Mouse (Mus musculus) R1 (cell line): Measurements from ENCODE around the gene Psmb3.
"Not testable (repeated sequence)": the region's sequence is repeated elsewhere in the genome, so short reads cannot be mapped to it uniquely, and the experiment has no call there.

ENCODE experiments used
- DNase-seq: peaks from one replicate; pipeline ENCODE4 v3.0.0-alpha.2; 2018; ENCODE audit warnings: low read depth, low spot score

The Psmb3 gene

DNA sequence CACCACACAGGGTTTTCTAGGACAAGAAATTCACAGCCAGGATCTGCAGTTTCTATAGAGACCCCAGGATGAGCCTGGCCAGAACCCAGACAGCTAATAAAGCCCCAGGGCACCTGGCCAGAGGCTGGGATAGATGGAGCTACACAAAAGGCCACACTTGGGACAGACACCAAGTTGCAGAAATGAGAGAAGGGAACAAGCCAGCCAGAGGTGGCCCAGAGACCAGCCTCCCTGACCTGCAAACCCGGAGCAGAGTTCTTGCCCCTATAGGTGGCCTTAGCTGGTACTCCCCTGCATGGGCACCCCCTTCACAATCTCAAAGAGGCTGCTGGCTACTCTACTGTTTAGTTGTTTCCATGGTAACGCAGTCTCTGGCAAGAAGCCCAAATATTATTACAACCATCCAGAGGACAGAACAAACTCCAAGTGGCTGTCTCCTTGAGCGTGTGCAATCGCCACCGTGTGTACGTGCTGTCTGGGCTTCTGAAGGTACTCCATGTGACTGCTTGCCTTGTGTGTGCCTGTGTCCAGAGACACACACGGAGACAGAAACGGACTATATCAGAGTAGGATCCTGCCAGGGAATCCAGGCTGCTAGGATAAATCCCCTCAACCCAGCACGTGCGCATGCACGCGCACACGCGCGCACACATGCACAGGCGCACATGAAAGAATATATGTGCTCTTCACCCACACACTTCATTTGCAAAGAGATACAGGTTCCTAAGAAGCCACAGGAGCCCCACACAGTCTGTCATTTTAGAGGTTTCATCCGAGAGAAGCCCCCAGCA lies 8.1 kb upstream of the Psmb3 start:
- DNase-seq, result no peak

DNA sequence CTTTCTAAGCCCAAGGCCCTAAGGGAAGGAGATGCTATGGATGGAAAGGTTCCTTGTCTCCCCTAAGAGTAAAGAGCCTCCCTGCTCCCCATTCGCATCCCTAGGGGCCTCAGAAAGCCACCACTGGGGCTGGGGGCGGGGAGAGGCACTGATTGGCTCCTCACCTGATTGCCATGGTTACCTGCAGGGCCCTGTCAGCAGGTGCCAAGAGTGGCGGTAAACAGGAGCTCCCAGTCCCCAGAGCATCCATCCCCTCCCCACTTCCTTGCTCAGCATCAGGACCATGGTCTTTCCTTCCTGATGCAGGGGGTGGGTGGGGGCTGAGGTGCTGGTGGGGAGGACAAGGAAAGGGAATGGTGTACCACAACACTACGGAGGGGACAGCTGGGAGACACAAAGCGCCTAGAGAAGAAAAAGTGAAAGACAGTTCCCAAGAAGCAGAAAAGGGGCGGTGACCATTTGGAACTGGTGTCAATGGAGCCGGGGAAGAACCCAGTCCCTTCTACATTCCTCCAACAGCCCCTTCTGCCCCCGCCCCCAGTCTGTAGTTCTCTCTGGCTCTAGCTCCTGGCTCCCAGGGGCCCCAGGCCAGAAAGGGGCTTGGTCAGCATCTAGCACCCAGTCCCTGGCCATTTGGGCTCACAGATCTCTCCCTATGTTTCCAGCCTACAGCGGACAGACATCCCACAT lies 7.3 kb upstream of the Psmb3 start:
- DNase-seq, result peak; percentile 72

DNA sequence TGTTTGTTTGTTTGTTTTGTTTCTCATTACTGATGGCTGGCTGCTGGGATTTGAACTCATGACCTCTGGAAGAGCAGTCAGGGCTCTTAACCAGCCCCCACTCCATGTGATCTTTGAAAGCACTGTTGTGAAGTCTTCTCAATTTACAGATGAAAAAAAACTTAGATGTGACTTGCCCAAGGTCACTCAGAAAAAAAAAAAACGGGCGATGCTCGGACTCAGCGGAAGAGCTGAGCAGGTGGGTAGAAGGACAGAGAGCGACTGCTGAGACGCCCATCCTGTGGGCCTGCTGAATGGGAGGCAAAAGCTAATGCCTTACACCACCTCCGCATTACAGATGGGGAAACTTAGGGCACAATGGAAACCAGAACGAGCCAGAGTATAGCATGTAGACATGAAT lies 6.5 kb upstream of the Psmb3 start:
- peak; percentile 83 for DNase-seq

DNA sequence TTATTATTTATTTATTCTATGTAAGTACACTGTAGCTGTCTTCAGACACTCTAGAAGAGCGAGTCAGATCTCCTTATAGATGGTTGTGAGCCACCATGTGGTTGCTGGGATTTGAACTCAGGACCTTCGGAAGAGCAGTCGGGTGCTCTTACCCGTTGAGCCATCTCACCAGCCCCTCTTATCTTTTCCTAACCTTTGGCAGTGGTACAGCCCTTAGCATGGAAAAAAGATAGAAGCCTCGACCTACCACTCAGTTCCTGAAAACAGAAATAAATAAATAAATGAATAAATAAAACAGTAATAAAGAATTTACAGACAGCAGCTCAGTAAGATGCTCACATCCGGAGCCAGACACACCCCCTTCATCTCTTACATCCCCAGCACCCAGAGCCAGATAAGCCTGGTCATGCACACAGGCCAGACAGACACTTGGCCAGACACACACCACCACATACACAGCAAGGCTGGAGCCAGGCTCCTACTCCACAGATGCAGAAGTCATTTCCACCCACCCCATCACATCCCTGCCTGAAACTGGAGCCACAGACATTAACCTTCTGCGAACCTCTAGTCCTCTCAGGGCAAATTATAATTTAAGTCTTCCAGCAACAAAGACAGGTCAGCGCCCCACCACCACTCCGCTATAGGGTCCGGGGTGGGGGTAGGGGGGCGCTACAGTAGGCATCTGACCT lies 5.9 kb upstream of the Psmb3 start:
- DNase-seq, result no peak

DNA sequence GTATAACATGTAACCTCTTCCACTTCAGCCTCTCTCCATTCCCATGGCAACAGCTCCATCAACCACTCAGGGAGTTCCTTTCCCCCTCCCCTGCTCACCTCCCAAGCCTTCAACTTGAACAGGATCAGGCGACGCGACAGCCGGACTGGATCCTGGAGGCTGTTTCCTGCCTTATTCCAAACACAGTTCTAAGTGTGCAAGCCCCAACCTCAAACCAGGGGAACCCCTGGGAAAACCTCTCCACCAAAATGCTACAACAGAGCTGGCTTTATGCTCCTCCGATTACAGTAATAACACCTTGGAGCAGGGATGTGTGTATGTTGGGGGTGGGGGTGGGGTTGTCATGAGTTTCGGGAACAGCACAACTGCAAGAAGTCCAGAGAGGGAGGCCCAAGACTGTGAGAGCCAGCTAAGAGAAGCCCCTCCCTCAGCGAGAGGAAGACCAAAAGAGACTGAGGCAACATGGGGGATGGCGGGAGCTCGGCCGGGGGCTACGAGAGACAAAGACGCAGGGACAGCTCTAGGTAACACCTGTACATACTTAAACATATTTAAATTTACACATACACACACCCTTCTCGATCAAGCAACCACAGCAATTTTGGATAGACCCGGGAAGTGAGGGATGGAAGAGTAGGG lies 5.2 kb upstream of the Psmb3 start:
- DNase-seq, result peak; percentile 81

DNA sequence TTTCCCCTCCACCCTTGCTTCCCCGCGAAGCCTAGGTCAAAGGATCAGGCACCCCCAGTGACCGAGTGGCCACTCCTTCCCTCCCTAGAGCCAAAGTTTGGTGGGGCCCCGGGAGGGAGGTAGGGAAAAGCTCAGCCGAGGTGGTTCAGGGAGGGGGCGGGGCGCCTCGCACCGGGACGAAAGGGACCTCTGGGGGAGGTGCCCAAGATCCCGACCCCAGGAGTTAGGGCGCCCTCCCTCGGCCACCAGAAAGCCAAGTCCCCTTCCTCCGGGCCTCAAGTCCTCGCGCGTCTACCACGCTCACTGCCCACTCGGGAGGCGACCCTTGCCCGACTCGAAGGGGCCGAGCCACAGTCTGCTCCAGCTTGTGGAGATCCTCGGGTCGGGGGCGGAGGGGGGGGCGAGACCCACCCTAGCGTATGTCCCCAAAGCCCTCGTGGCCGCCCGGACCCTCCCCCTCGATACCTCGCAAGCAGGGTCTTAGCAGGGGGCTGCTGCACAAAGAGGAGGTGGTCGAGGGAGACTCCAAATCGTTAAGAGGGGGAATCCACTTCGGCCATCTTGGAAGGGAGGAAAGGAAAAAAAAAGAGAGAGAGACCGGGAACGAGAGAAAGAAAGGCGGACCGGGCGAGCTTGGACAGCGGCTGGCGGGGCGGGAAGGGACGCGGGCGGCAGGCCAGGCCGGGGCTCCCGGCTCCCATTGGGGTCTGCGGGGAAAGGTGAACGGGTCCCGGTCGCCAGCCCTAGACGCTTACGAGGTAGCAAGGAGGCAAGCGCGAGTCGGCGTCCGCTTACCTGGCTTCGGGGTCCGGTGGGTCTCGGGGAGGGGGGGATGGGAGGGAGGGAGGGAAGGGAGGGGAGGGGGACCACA lies 4.2 kb upstream of the Psmb3 start:
- DNase-seq, result peak; percentile 90

DNA sequence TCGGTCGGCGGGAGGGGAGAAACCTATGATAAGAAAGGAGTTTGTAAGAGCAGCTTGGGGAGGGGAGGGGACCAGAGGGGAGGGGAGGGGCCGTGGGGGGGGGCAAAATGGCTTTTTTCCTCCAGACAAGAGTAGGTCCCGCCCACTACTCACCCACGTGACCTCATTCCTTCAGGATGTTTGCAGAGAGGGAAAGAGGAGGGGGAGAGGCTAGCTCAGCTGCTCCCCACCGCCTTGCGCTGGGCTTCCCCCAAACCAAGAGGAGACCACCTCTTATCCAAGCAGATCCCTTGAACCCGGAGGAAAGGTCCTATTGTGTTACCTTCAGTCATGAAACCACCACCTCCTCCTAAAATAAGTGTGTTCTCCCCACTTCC lies 3.6 kb upstream of the Psmb3 start:
- DNase-seq, result peak; percentile 98

DNA sequence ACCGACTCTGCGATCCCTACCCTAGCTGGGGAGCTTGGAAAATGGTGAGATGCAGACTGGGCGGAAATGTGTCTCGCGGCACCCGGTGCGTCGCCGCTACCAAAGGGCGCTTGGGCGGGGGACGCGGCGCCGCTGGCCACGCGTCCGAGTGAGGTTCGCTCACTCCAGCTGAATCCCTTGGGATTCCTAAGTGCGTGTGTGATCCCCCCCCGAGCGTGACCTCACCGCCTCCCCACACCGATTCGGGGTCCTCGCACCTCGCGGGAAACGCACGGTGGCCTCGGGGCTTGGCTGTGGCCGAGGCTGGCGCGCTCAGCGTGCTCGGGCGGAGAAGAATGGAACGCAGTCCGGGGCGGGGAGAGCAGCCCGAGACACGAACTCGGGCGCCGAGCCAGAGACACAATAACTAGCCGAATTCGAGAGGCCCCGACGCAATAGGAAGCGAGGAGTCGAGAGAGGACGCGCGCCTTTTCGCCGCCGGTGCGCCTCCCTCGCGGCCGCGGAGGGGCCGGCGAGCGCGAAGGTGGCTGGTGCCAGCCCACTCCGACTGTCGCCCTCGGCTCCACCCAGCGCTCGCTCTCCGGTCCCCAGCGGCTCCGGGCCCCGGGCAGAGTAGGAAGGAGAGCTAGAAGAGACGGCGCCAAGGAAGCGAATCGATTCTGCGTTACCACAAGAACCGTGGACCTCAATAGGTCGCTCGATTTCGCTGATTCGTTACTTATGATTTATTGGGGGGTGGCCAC lies 3.0 kb upstream of the Psmb3 start, which contains the start of gene Pcgf2:
TSS of gene Pcgf2 (minus strand) at position 495 of the 743 bp plus-strand sequence.
- DNase-seq, result no peak

DNA sequence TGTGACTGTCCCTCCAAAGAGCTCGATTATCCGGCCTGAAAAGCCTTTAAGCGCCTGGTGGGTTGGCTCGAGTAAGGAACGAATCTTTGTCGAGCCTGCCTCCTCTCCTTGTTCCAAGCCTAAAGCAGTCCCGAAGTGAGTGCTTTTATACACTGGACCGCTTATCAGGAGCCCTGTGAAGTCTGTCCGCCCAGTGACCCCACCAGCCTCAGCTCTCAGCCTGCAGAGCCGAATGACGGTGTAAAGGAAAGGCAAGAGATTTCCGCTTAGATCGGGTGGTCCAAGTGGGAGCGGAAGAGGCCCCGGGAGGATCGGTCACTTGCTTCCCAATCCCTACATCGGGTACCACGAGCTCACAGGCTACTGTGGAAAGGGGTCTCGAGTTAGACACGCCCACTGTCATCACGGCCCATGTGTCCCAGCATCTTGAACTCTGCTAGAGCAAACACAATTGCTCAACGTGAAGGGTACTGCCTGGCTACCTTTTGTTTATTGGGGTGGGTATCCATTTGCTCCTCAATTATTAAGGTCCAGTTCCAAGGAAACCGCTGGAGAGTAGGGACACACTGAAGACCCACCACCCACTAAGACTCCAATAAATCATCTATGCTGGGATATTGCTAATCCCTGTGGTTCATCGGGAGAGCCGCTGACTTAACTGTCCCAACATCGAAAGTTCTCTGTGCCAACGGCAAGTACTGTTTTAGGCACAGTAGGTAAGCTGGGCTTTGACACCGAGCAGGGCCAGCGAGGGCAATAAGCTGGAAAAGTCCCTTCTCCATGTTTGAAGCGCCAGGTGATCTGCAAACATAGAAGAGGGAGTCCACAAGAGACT lies 2.2 kb upstream of the Psmb3 start:
- no peak for DNase-seq

DNA sequence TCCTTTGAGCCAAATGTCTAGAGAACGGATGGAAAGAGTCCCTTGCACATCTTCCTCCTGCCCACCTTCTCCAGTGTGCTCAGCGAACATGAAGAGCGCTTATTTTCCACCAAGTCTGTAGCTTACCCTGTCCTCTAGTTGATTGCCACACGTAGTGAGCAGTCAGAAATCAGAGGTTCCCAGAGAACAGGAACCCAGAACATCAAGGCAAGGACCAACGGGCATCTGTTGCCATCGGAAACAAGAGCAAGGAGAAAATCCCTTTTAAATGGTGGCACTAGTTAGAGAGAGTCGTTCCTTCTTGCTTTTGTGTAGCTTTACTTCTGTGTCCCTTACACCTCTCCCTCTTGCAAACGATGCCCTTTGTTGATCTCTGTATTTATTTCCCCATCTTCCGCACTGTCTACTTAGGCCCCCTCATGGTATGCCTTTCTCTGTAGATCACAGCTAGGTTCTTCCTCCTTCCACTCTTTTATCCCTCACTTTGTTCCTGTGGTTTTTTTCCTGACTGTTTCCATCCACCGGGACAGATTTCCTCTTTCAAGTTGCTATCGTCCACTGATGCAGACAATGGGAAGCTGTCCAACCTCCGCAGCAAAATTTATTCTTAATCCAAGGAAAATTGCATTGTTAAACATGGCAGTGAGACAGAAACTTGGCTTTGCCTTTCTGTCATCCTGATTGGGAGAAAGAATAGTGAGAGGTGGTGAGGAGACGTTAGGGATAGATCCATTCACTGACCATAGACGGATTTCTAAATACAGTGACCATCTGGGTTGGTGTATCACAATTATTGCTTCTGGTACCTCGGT lies 1.4 kb upstream of the Psmb3 start:
- DNase-seq, result no peak

DNA sequence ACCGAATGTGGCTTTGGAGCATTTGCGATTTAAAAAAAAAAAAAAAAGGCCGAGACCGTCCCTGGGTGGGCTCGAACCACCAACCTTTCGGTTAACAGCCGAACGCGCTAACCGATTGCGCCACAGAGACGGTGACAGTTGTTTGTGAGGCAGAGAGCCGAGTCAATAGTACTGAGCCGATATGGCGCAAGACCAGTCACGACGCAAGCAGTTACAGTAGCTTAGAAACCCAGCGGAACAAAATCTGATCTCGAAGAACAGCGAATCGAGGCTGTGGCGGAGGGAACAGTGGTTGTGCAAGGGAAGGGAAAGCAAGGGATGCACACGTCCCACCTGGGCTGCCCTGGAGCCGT lies 830 bp upstream of the Psmb3 start:
- peak; percentile 71 for DNase-seq

DNA sequence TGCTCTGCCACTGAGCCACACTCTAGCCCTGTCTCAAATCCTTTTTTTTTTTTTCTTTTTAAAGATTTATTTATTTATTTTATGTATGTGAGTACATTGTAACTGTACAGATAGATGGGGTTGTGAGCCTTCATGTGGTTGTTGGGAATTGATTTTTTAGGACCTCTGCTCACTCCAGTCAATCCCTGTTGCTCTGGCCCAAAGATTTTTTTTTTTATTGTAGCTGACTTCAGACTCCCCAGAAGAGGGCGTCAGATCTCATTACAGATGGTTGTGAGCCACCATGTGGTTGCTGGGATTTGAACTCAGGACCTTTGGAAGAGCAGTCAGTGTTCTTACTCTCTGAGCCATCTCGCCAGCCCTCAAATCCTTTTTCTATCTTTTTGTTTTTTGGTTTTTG lies 6.9 kb downstream of the Psmb3 start:
- DNase-seq, result not testable (repeated sequence)

DNA sequence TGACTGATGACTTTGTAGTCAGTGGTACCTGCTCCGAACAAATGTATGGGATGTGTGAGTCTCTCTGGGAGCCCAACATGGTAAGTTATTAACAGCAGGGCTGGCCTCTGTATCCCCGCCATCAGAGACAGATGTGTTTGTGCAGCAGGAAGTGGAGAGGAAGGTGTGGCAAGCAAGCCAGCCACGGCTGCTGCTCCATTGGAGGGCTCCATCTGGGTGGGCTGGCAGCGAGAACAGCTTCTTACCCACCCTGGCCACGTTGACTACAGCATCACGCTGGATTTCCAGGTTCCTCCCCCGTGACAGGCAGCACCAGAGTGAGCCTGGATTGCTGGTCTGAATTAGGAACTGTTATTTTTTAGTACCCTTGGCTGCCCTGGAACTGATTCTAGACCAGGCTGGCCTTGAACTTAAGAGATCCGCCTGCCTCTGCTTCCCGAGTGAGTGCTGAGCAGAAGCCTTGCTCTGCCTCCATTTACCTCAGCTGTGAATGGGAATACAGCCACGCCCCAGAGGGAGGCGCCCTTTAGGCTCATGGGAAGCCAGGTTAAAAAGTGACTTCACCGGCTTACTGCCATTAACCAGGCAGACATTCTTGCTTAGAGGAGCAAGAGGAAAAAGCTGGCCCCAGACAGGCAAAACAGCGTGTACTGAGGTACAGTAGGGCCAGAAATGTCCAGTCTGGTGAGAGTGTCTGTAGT lies 8.2 kb downstream of the Psmb3 start:
- peak; percentile 79 for DNase-seq

DNA sequence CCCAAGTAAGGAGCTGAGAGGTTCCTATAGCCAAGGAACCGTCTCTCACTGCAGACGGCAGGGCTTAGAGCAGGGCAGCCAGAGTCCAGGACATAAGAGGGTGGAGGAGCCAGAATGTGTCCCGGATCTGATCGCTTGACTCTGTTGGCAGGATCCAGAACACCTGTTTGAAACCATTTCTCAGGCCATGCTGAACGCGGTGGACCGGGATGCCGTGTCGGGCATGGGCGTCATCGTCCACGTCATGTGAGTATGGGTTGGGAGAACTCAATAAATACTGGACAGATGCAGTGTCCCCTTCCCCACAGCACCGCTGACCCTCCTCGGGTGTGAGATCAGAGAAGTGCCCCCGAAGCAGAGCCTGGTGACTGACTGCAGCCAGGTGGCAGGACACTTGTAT lies 9.1 kb downstream of the Psmb3 start:
- DNase-seq, result no peak

DNA sequence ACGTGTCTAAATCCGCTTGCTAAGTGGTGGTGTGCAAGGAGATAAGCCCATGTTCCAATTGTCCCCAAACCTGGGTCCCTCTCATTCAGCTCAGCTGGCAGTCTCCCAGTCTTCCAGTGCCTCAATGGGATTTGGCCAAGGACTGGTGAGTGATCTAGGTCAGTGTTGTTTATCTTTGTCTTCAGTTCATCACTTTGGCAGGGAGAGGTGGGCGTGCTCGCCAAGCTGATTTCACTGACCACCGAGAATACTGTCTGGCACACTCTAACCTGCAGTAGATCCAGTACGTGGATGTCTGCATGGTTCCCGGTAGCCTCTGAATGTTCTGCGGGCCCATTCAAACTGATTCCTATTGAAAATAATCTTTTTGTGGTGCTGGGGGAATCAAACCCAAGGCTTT lies 10.7 kb downstream of the Psmb3 start:
- DNase-seq, result no peak

DNA sequence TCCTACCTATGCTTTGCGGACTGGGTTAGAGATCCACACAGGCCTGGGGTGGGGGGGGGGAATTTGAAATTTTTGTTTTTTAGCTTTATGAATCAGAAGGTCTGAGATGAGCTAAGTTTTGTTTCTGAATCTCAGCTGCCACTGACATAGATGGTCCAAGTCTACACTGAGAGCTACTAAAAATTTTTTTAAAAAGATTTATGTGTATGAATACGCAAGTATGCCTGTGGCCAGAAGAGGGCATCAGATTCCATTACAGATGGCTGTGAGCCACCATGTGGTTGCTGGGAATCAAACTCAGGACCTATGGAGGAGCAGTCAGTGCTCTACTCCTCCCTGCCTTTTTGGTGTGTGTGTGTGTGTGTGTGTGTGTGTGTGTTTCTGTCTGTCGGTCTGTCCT lies 11.2 kb downstream of the Psmb3 start:
- peak; percentile 60 for DNase-seq

DNA sequence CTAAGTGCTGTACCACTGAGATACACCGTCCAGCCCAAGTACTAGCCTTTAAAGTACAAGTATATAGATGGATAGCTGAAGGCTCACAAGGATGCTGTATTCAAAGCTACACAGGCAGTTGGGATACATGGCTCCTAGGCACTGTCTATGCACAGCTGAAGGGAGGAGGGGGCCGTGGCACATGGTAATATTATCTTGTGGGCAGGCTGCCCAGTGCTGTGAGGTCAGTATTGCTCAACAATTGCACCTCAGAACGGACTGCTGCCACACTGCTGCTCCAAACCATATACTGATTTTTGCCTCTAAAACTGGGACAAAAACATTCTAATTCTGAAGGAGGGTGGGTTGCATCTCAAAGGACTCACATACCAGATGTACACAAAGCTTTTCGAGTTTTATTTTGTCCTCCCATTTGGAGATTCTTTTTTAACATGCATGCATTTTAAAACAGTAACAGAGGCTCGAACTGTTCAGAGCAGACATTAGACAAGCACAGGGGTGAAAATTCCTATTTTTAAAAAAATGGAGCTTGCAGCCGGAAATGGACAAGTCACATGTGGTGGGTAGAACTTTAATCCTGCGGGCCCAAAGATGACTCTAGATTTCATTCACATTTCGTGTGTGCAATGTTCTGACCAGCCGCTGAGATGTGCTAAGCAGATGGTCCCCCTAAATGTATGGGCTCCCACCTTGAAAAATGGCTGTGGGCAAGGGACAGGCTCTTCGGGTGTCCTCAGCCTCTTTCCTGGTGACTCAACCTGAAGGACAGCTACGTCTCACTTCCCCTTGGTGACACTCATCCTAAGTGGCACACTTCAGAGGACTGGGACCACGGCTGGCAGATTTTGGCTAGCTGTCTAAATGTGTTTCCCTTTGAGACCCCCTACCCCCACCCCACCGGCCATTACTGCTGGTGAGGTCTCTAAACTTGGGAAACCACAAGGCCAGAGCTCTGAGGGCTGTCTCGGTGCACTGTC lies 11.9 kb downstream of the Psmb3 start:
- DNase-seq, result no peak
